Mouse (Mus musculus) embryonic facial prominence, embryonic 12.5 days (tissue): ENCODE measurements around the gene Uqcrq. TPM values are rescaled to one million over a fixed set of nuclear protein-coding genes. Genes with fewer than 3 reads are reported as not detected.

Experiments used
- ATAC-seq: fragments of 200-750 bp; cut with Nextera tagmentation; 2 replicates; pipeline ENCODE4 v1.8.0; 2017; ENCODE audit not compliant: insufficient number of reproducible peaks, insufficient read depth, low FRiP score, low TSS enrichment
- H3K27ac ChIP-seq: fragments of 300-500 bp; sonication (generic); 2 replicates; pipeline ENCODE4 v1.5.1; 2016; ENCODE audit warnings: mild to moderate bottlenecking
- H3K27me3 ChIP-seq: fragments of 300-500 bp; sonication (generic); 2 replicates; pipeline ENCODE4 v1.6.1; 2016; ENCODE audit warnings: mild to moderate bottlenecking, moderate library complexity
- H3K36me3 ChIP-seq: fragments of 300-500 bp; sonication (generic); 2 replicates; pipeline ENCODE4 v1.6.1; 2016; ENCODE audit warnings: mild to moderate bottlenecking
- H3K4me1 ChIP-seq: fragments of 300-500 bp; sonication (generic); 2 replicates; pipeline ENCODE4 v1.6.1; 2016
- H3K4me2 ChIP-seq: fragments of 300-500 bp; sonication (generic); replicated peaks from 2 replicates; pipeline ENCODE4 v1.6.1; 2016; ENCODE audit warnings: mild to moderate bottlenecking, moderate library complexity
- H3K4me3 ChIP-seq: fragments of 300-500 bp; sonication (generic); 2 replicates; pipeline ENCODE4 v1.5.1; 2016; ENCODE audit warnings: mild to moderate bottlenecking
- H3K9ac ChIP-seq: fragments of 300-500 bp; sonication (generic); 2 replicates; pipeline ENCODE4 v1.6.1; 2016; ENCODE audit warnings: mild to moderate bottlenecking, moderate library complexity
- H3K9me3 ChIP-seq: fragments of 300-500 bp; sonication (generic); 2 replicates; pipeline ENCODE4 v1.6.1; 2016; ENCODE audit warnings: mild to moderate bottlenecking, moderate library complexity
- WGBS: fragments of 180-500 bp; shearing (Covaris S2); methylation state at CpG from one replicate; pipeline ENCODE4 v1.1.7; 2016; 5-methylcytosine and 5-hydroxymethylcytosine counted together
- polyA plus RNA-seq: library from polyadenylated mRNA; unstranded; fragments of >200 nt; fragmentation: Nextera tagmentation; extraction: Ambion mirVana; gene quantifications from 2 replicates; pipeline ENCODE4 v1.2.1, GENCODE M21; 2016

Uqcrq gene
- polyA plus RNA-seq, 1 experiment from 2014 or later = 476 TPM

GRCm38 (mm10) chr11:53463551-53464424 lies 33.2 kb upstream of the Uqcrq start:
- peaks cover 15% of the 10 kb centered on the region for H3K4me1 ChIP-seq
- WGBS = 6% methylated on average over 55 of the region's 55 CpGs
- H3K9me3 ChIP-seq = no peaks in the 10 kb centered on the region
- H3K4me3 ChIP-seq = peak overlapping the region; percentile 41
- peak overlapping the region; percentile 79 for H3K4me2 ChIP-seq
- peak overlapping the region; percentile 50; the same call in 1 of the 2 replicates for H3K9ac ChIP-seq
- H3K27me3 ChIP-seq = peaks cover 70% of the 10 kb centered on the region
- ATAC-seq = no peak
- no peaks in the 10 kb centered on the region for H3K36me3 ChIP-seq
- no peak overlapping the region for H3K27ac ChIP-seq

GRCm38 (mm10) chr11:53461727-53462126 lies 31.1 kb upstream of the Uqcrq start:
- Histone ChIP-seq H3K4me1 (peaks cover 13% of the 10 kb centered on the region), H3K4me3 (no peak overlapping the region), H3K9me3 (no peaks in the 10 kb centered on the region), H3K9ac (no peak overlapping the region), H3K27ac (no peak overlapping the region), H3K27me3 (peaks cover 55% of the 10 kb centered on the region), H3K4me2 (no peak overlapping the region), H3K36me3 (no peaks in the 10 kb centered on the region)
- ATAC-seq = no peak
- WGBS = 16% methylated on average over 5 of the region's 5 CpGs

- H3K27ac ChIP-seq = no peak overlapping the region
- H3K4me3 ChIP-seq = no peak overlapping the region
- no peaks in the 10 kb centered on the region for H3K36me3 ChIP-seq
- H3K9ac ChIP-seq = no peak overlapping the region
- no peak overlapping the region for H3K4me2 ChIP-seq
- 84% methylated on average over 3 of the region's 3 CpGs for WGBS
- no peaks in the 10 kb centered on the region for H3K9me3 ChIP-seq
- peaks cover 42% of the 10 kb centered on the region for H3K27me3 ChIP-seq
- H3K4me1 ChIP-seq = peaks cover 11% of the 10 kb centered on the region
- ATAC-seq = no peak
Measured at GRCm38 (mm10) chr11:53460192-53460591, 29.6 kb upstream of the Uqcrq start.

GRCm38 (mm10) chr11:53458996-53459395 lies 28.4 kb upstream of the Uqcrq start:
- H3K27me3 ChIP-seq = peaks cover 30% of the 10 kb centered on the region
- H3K4me1 ChIP-seq = peaks cover 10% of the 10 kb centered on the region
- H3K4me3 ChIP-seq = no peak overlapping the region
- H3K4me2 ChIP-seq = no peak overlapping the region
- H3K27ac ChIP-seq = no peak overlapping the region
- no peaks in the 10 kb centered on the region for H3K36me3 ChIP-seq
- 73% methylated on average over 3 of the region's 3 CpGs for WGBS
- no peak for ATAC-seq
- H3K9me3 ChIP-seq = no peaks in the 10 kb centered on the region
- H3K9ac ChIP-seq = no peak overlapping the region

GRCm38 (mm10) chr11:53457372-53457954 lies 26.8 kb upstream of the Uqcrq start:
- Histone ChIP-seq H3K9ac (peak overlapping the region; percentile 58), H3K9me3 (no peaks in the 10 kb centered on the region), H3K4me2 (peak overlapping the region; percentile 54), H3K27ac (no peak overlapping the region), H3K36me3 (no peaks in the 10 kb centered on the region), H3K27me3 (peaks cover 15% of the 10 kb centered on the region), H3K4me3 (peak overlapping the region; percentile 50), H3K4me1 (no peaks in the 10 kb centered on the region)
- no peak for ATAC-seq
- WGBS = 4% methylated on average over 29 of the region's 29 CpGs

GRCm38 (mm10) chr11:53456474-53457371 lies 26.1 kb upstream of the Uqcrq start, which contains the start of the genes Gm10447 and Shroom1:
Gene Gm10447, minus strand, starts transcription at chr11:53457110.
Gene Shroom1, plus strand, starts transcription at chr11:53457205.
- ATAC-seq = peak; percentile 82
- Histone ChIP-seq H3K4me2 (peak within 1 kb of the TSS; percentile 54), H3K4me3 (peak within 1 kb of the TSS; percentile 50), H3K9ac (peak within 1 kb of the TSS; percentile 58), H3K27ac (no peak within 1 kb of the TSS), H3K27me3 (peaks cover 7% of the 10 kb centered on the region), H3K9me3 (no peaks in the 10 kb centered on the region), H3K36me3 (no peaks in the 10 kb centered on the region), H3K4me1 (no peaks in the 10 kb centered on the region)
- WGBS = 3% methylated on average over 42 of the region's 42 CpGs

- no peak overlapping the region for H3K4me2 ChIP-seq
- no peaks in the 10 kb centered on the region for H3K9me3 ChIP-seq
Measured at GRCm38 (mm10) chr11:53453031-53453430, 22.4 kb upstream of the Uqcrq start.

GRCm38 (mm10) chr11:53452396-53452795 lies 21.8 kb upstream of the Uqcrq start:
- no peak overlapping the region for H3K9ac ChIP-seq
- H3K4me3 ChIP-seq = no peak overlapping the region
- no peaks in the 10 kb centered on the region for H3K4me1 ChIP-seq
- no peaks in the 10 kb centered on the region for H3K27me3 ChIP-seq
- no peak for ATAC-seq
- no peak overlapping the region for H3K27ac ChIP-seq
- H3K9me3 ChIP-seq = no peaks in the 10 kb centered on the region
- no peaks in the 10 kb centered on the region for H3K36me3 ChIP-seq
- 95% methylated on average over 9 of the region's 9 CpGs for WGBS
- H3K4me2 ChIP-seq = no peak overlapping the region

More at GRCm38 (mm10) chr11:53453031-53453430, 22.4 kb upstream of the Uqcrq start:
- no peaks in the 10 kb centered on the region for H3K36me3 ChIP-seq
- WGBS = 83% methylated on average over 5 of the region's 5 CpGs
- no peak overlapping the region for H3K27ac ChIP-seq
- no peak overlapping the region for H3K4me3 ChIP-seq
- H3K9ac ChIP-seq = no peak overlapping the region
- no peaks in the 10 kb centered on the region for H3K4me1 ChIP-seq
- H3K27me3 ChIP-seq = no peaks in the 10 kb centered on the region
- ATAC-seq = no peak

- no peaks in the 10 kb centered on the region for H3K36me3 ChIP-seq
- H3K27me3 ChIP-seq = no peaks in the 10 kb centered on the region
- H3K9me3 ChIP-seq = no peaks in the 10 kb centered on the region
- no peak overlapping the region for H3K4me2 ChIP-seq
- no peak for ATAC-seq
- H3K4me3 ChIP-seq = no peak overlapping the region
- no peaks in the 10 kb centered on the region for H3K4me1 ChIP-seq
- H3K9ac ChIP-seq = no peak overlapping the region
- no peak overlapping the region for H3K27ac ChIP-seq
- 64% methylated on average over 2 of the region's 2 CpGs for WGBS
Measured at GRCm38 (mm10) chr11:53451361-53451760, 20.7 kb upstream of the Uqcrq start.

- Histone ChIP-seq H3K4me3 (no peak overlapping the region), H3K4me2 (no peak overlapping the region), H3K9me3 (no peaks in the 10 kb centered on the region), H3K27me3 (no peaks in the 10 kb centered on the region), H3K27ac (no peak overlapping the region), H3K36me3 (no peaks in the 10 kb centered on the region), H3K4me1 (no peaks in the 10 kb centered on the region), H3K9ac (no peak overlapping the region)
- WGBS = 62% methylated on average over 15 of the region's 15 CpGs
- no peak for ATAC-seq
Measured at GRCm38 (mm10) chr11:53450070-53450705, 19.6 kb upstream of the Uqcrq start.

GRCm38 (mm10) chr11:53448529-53448928 lies 17.9 kb upstream of the Uqcrq start:
- no peak overlapping the region for H3K27ac ChIP-seq
- 76% methylated on average over 1 of the region's 1 CpGs for WGBS
- no peak overlapping the region for H3K9ac ChIP-seq
- no peaks in the 10 kb centered on the region for H3K27me3 ChIP-seq
- no peak overlapping the region for H3K4me3 ChIP-seq
- no peak for ATAC-seq
- no peak overlapping the region for H3K4me2 ChIP-seq
- H3K9me3 ChIP-seq = no peaks in the 10 kb centered on the region
- no peaks in the 10 kb centered on the region for H3K36me3 ChIP-seq
- no peaks in the 10 kb centered on the region for H3K4me1 ChIP-seq
